ENCODE assay signal across 18 mouse cellular contexts in genomic region chr5:151349616-151350015, GRCm38 (mm10).
"Had no signal": no experiment of that assay in that cellular context is flagged by ENCODE, and none has a peak within 500 bp of the region (broad histone marks: within the 10 kb centered on the region; RNA-seq: fewer than 3 reads in every experiment).

No protein-coding gene starts in this region.

- H3K27me3 ChIP-seq: lung, embryonic 15.5 days; megakaryocyte, embryonic 14.5 days; midbrain, embryonic 13.5 days; midbrain, embryonic 15.5 days; neural tube, embryonic 12.5 days; stomach, embryonic 15.5 days had no signal

- H3K4me1 ChIP-seq: lung, embryonic 15.5 days; midbrain, embryonic 13.5 days; midbrain, embryonic 15.5 days; neural tube, embryonic 12.5 days; stomach, embryonic 15.5 days had no signal

- ATAC-seq: liver, postnatal 0 days; lung, postnatal 0 days; midbrain, embryonic 13.5 days; midbrain, embryonic 15.5 days had no signal

- H3K9ac ChIP-seq: liver, postnatal 0 days; lung, embryonic 15.5 days; midbrain, embryonic 13.5 days; midbrain, embryonic 15.5 days; neural tube, embryonic 12.5 days; stomach, embryonic 15.5 days had no signal

- H3K4me2 ChIP-seq: lung, embryonic 15.5 days; midbrain, embryonic 11.5 days; midbrain, embryonic 13.5 days; midbrain, embryonic 15.5 days; neural tube, embryonic 12.5 days; stomach, embryonic 15.5 days had no signal

- DNase-seq: liver, postnatal 0 days; lung, adult 2 months; lung, postnatal 14 days; lung, postnatal 36 days; right cerebral cortex, postnatal 14 days; thymus, adult 18-20 months; thymus, postnatal 14 days; thymus, postnatal 36 days had no signal

- H3K36me3 ChIP-seq: lung, embryonic 15.5 days; midbrain, embryonic 13.5 days; midbrain, embryonic 15.5 days; neural tube, embryonic 12.5 days; stomach, embryonic 15.5 days had no signal

- H3K27ac ChIP-seq: lung, embryonic 15.5 days; macrophage; midbrain, embryonic 13.5 days; midbrain, embryonic 15.5 days; neural tube, embryonic 12.5 days; stomach, embryonic 15.5 days; stomach, postnatal 0 days had no signal

- H3K4me3 ChIP-seq: lung, embryonic 15.5 days; megakaryocyte, embryonic 14.5 days; midbrain, embryonic 13.5 days; midbrain, embryonic 15.5 days; neural tube, embryonic 12.5 days; stomach, embryonic 15.5 days had no signal

- H3K9me3 ChIP-seq: lung, embryonic 15.5 days; megakaryocyte, embryonic 14.5 days; midbrain, embryonic 15.5 days; neural tube, embryonic 12.5 days; stomach, embryonic 15.5 days had no signal
